Mouse (Mus musculus) liver, embryonic 14.5 days (tissue): ENCODE results near the gene Tmem120b. TPM values are rescaled to one million over a fixed set of nuclear protein-coding genes. Genes with fewer than 3 reads are reported as not detected.

Experiments
- ATAC-seq: fragments of 200-750 bp; cut with Nextera tagmentation; 2 replicates; pipeline ENCODE4 v1.8.0; 2017; ENCODE audit warnings: moderate number of reproducible peaks, mild to moderate bottlenecking, moderate library complexity; ENCODE audit not compliant: insufficient read depth
- DNase-seq, 3 experiments: peaks; one replicate each; pipeline ENCODE4 v3.0.0-alpha.2; 2012 to 2013; ENCODE audit warnings: low read depth in 3 of 3, low spot score in 3 of 3
- H3K27ac ChIP-seq: fragments of 300-500 bp; sonication (generic); 2 replicates; pipeline ENCODE4 v1.5.1; 2014; ENCODE audit warnings: moderate library complexity, mild to moderate bottlenecking, control low read depth, inconsistent platforms
- H3K27me3 ChIP-seq: fragments of 300-500 bp; sonication (generic); 2 replicates; pipeline ENCODE4 v1.6.1; 2014; ENCODE audit warnings: mild to moderate bottlenecking, low read length, moderate library complexity; ENCODE audit not compliant: control insufficient read depth, insufficient read depth
- H3K36me3 ChIP-seq: fragments of 300-500 bp; sonication (generic); replicated peaks from 2 replicates; pipeline ENCODE4 v1.6.1; 2014; ENCODE audit warnings: low read depth; ENCODE audit not compliant: control insufficient read depth, insufficient read depth
- H3K4me1 ChIP-seq, 2 experiments: fragments of 200-500 bp in 1 of 2; fragments of 300-500 bp in 1 of 2; sonication (generic) in 1 of 2; replicated peaks; 2 replicates each; pipeline ENCODE4 v1.6.1; 2012 to 2014; ENCODE audit warnings: antibody characterized with exemption in 1 of 2, inconsistent platforms in 1 of 2, low read length in 1 of 2; ENCODE audit not compliant: control insufficient read depth in 2 of 2, insufficient read depth in 2 of 2
- H3K4me2 ChIP-seq: fragments of 300-500 bp; sonication (generic); 2 replicates; pipeline ENCODE4 v1.6.1; 2014; ENCODE audit warnings: low read depth, mild to moderate bottlenecking, control low read depth, moderate library complexity
- H3K4me3 ChIP-seq, 2 experiments: fragments of 200-500 bp in 1 of 2; fragments of 300-500 bp in 1 of 2; sonication (generic) in 1 of 2; 2 replicates each; pipeline ENCODE4 v1.5.1; 2012 to 2014; ENCODE audit warnings: low read depth in 2 of 2, low read length in 2 of 2, mild to moderate bottlenecking in 2 of 2, control low read depth in 1 of 2, inconsistent platforms in 1 of 2, moderate library complexity in 1 of 2; ENCODE audit not compliant: insufficient read depth in 1 of 2
- H3K9ac ChIP-seq: fragments of 300-500 bp; sonication (generic); replicated peaks from 2 replicates; pipeline ENCODE4 v1.6.1; 2014; ENCODE audit warnings: mild to moderate bottlenecking, control low read depth, moderate library complexity
- H3K9me3 ChIP-seq: fragments of 300-500 bp; sonication (generic); 2 replicates; pipeline ENCODE4 v1.6.1; 2016; ENCODE audit warnings: low read length, mixed read lengths; ENCODE audit not compliant: control insufficient read depth
- CTCF ChIP-seq: IDR thresholded peaks from 2 replicates; pipeline ENCODE4 v1.5.1; 2016; ENCODE audit warnings: antibody characterized with exemption, low read depth, control low read depth
- EP300 ChIP-seq: IDR thresholded peaks from 2 replicates; pipeline ENCODE4 v1.6.1; 2016; ENCODE audit warnings: antibody characterized with exemption, low read depth
- WGBS: fragments of 180-500 bp; shearing (Covaris S2); extraction: QIAGEN DNeasy Blood & Tissue Kit; methylation state at CpG from one replicate; pipeline ENCODE4 v1.1.7; 2014; ENCODE audit not compliant: insufficient replicate concordance; 5-methylcytosine and 5-hydroxymethylcytosine counted together
- polyA plus RNA-seq, 2 experiments: library from polyadenylated mRNA; depleted of rRNA in 1 of 2; stranded (reverse) in 1 of 2; unstranded in 1 of 2; fragments of >200 nt; fragmentation: Nextera tagmentation in 1 of 2; extraction: Ambion mirVana in 1 of 2; gene quantifications; 2 replicates each; pipeline versions ENCODE4 v1.2.1 to v1.2.3; 2012 to 2014

Gene Tmem120b
- polyA plus RNA-seq, 2 experiments, result 18.1 to 19.0 TPM

DNA sequence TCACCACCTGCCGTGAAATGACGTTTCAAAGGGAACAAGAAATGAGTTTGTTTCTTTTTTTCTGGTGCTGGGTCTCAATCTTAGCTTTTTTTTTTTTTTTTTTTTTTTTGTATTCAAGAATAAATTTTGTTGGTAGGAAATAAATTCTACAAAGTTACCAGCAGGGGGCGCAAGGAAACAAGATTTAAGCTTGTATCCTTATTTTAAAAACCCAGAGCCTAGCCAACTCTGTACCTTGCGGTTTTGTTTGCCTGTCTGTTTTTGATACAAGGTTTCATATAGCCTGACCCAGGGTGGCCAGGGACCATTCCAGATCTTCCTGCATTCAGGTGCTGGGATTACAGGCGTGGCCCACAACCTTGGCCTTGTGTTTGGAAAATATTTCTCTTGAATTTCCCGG is 4.0 kb upstream of the Tmem120b start:
- 28% methylated on average over 6 of the region's 6 CpGs for WGBS
- peaks cover 6 to 9% of the 10 kb centered on the region in 2 experiments; a peak in 3 of 4 replicates for H3K4me1 ChIP-seq

DNA sequence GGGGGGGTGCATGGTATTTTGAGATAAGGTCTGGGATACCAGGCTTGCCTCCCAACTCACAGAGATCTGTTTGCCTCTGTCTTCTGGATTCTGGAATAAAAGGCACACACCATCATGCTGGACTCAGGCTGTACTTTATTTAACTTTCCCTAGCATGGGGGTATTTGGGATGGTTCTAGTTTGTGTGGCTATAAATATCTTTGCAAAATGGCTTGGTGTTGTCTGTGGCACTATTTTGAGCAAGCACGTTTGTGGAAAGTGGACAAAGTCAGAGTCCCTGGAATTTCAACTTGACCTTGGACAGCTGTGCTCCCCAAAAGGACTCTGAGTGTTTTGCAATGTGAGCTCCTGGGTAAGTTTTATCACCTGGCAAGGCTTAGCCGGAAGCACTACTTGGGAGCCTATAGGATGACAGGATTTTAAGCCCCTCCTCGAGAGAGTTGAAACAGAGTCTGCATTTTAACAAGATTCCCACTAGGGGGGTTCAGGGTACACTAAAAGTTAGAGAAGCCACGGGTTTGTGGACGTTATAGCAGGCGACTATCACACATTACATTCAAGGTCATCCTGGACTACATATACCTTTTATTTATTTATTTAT is 720 bp upstream of the Tmem120b start:
- ATAC-seq, result peak; percentile 74
- H3K4me1 ChIP-seq, result peaks cover 6 to 7% of the 10 kb centered on the region in 2 experiments; a peak in 3 of 4 replicates
- no peaks in the 10 kb centered on the region for H3K36me3 ChIP-seq
- TF ChIP-seq EP300 (no peak), CTCF (peak; percentile 47; the same call in 1 of the 2 replicates)
- H3K27me3 ChIP-seq, result no peaks in the 10 kb centered on the region
- no peak overlapping the region for H3K4me3 ChIP-seq
- H3K27ac ChIP-seq, result no peak overlapping the region
- H3K4me2 ChIP-seq, result no peak overlapping the region
- DNase-seq, result peak; percentile 62 to 76 (median 65)
- WGBS, result 11% methylated on average over 6 of the region's 6 CpGs
- H3K9me3 ChIP-seq, result no peaks in the 10 kb centered on the region
- 0 out of 2 replicates have a peak overlapping the region, but pooled peaks have one; percentile 9 for H3K9ac ChIP-seq

More for the DNA sequence above, 4.0 kb upstream of the Tmem120b start:
- H3K36me3 ChIP-seq, result no peaks in the 10 kb centered on the region
- TF ChIP-seq CTCF, result peak; percentile 59
- TF ChIP-seq EP300, result no peak
- no peak overlapping the region for H3K27ac ChIP-seq
- DNase-seq (peak; percentile 72 to 75 (median 72)), ATAC-seq (no peak)
- H3K4me2 ChIP-seq, result no peak overlapping the region
- no peaks in the 10 kb centered on the region for H3K27me3 ChIP-seq
- no peak overlapping the region for H3K4me3 ChIP-seq
- H3K9me3 ChIP-seq, result no peaks in the 10 kb centered on the region
- H3K9ac ChIP-seq, result no peak overlapping the region

DNA sequence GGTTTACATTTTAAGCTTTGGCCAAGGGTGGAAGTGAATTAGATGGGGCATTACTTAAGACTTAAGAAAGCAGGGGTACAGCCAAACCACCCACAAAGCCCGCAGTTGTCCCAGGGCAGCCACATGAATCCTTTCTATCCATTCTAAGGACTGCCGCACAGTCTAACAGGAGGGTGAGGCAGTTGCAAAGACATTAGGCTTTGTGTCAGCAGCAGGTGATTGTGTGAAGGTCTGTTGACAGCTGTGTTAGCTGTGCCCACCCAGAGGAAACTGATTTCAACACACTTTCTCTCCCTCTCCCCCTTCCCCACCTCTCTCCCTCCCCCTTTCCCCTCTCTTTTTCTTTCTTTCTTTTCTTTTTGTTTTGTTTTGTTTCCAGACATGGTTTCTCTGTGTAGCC is 499 bp downstream of the Tmem120b start:
- DNase-seq (no peak), ATAC-seq (no peak)
- TF ChIP-seq CTCF (no peak), EP300 (no peak)
- Histone ChIP-seq H3K36me3 (no peaks in the 10 kb centered on the region), H3K27me3 (no peaks in the 10 kb centered on the region), H3K4me2 (no peak overlapping the region), H3K27ac (no peak overlapping the region), H3K4me3 (no peak overlapping the region), H3K9ac (no peak overlapping the region), H3K4me1 (peaks cover 6 to 7% of the 10 kb centered on the region in 2 experiments; a peak in 3 of 4 replicates), H3K9me3 (no peaks in the 10 kb centered on the region)
- 80% methylated on average over 2 of the region's 2 CpGs for WGBS

GRCm38 (mm10) chr5:123075576-123076418 is 7.6 kb downstream of the Tmem120b start:
- H3K4me2 ChIP-seq, result peak overlapping the region; percentile 85
- peaks cover 23 to 24% of the 10 kb centered on the region in 2 experiments for H3K4me1 ChIP-seq
- 5% methylated on average over 45 of the region's 45 CpGs for WGBS
- peak overlapping the region; percentile 95 for H3K9ac ChIP-seq
- no peak for TF ChIP-seq CTCF
- no peak for TF ChIP-seq EP300
- peaks cover 2% of the 10 kb centered on the region; the same call in 1 of the 2 replicates for H3K9me3 ChIP-seq
- no peaks in the 10 kb centered on the region for H3K27me3 ChIP-seq
- peaks cover 10% of the 10 kb centered on the region for H3K36me3 ChIP-seq
- H3K4me3 ChIP-seq, result peak overlapping the region; percentile 72 to 85
- DNase-seq (peak; percentile 84 to 86 (median 85)), ATAC-seq (peak; percentile 87)
- peak overlapping the region; percentile 94 for H3K27ac ChIP-seq
